Mouse (Mus musculus): ENCODE data around the gene Ppp4r1. TPM values are rescaled to one million over a fixed set of nuclear protein-coding genes. Genes with fewer than 3 reads are reported as not detected.

The Ppp4r1 gene
- polyA plus RNA-seq, 1 experiment from 2014 or later = 65.1 TPM

GRCm38 (mm10) chr17:65798446-65798845 is 16.1 kb downstream of the Ppp4r1 start:
- no peaks in the 10 kb centered on the region for H3K27me3 ChIP-seq (ENCODE audit: control insufficient read depth, insufficient read depth, low read length)
- H3K36me3 ChIP-seq (replicated peaks; ENCODE audit: control insufficient read depth, insufficient read depth, low read depth, low read length) = no peaks in the 10 kb centered on the region; the same call in 1 of the 2 replicates
- no peak overlapping the region for H3K4me3 ChIP-seq (ENCODE audit: low read depth, low read length)
- H3K4me2 ChIP-seq (ENCODE audit: low read depth, low read length) = no peak overlapping the region
- H3K9me3 ChIP-seq (replicated peaks; ENCODE audit: control insufficient read depth, low read length) = no peaks in the 10 kb centered on the region
- DNase-seq (ENCODE audit: low spot score) (no peak), ATAC-seq (replicated peaks; ENCODE audit: insufficient number of reproducible peaks, low FRiP score, low TSS enrichment, low read depth) (no peak)
- no peak overlapping the region for H3K9ac ChIP-seq (replicated peaks; ENCODE audit: low read length)
- H3K27ac ChIP-seq (replicated peaks; ENCODE audit: low read depth, low read length) = no peak overlapping the region
- WGBS = 68% methylated on average over 4 of the region's 4 CpGs
- H3K4me1 ChIP-seq (ENCODE audit: control insufficient read depth, insufficient read depth, low read length) = no peaks in the 10 kb centered on the region

- Histone ChIP-seq H3K9me3 (replicated peaks; ENCODE audit: control insufficient read depth, low read length) (no peaks in the 10 kb centered on the region), H3K27me3 (ENCODE audit: control insufficient read depth, insufficient read depth, low read length) (no peaks in the 10 kb centered on the region), H3K4me3 (ENCODE audit: low read depth, low read length) (no peak overlapping the region), H3K9ac (replicated peaks; ENCODE audit: low read length) (no peak overlapping the region), H3K4me2 (ENCODE audit: low read depth, low read length) (no peak overlapping the region), H3K4me1 (ENCODE audit: control insufficient read depth, insufficient read depth, low read length) (no peaks in the 10 kb centered on the region), H3K36me3 (replicated peaks; ENCODE audit: control insufficient read depth, insufficient read depth, low read depth, low read length) (no peaks in the 10 kb centered on the region; the same call in 1 of the 2 replicates), H3K27ac (replicated peaks; ENCODE audit: low read depth, low read length) (no peak overlapping the region)
- WGBS = 94% methylated on average over 1 of the region's 1 CpGs
- DNase-seq (ENCODE audit: low spot score) (no peak), ATAC-seq (replicated peaks; ENCODE audit: insufficient number of reproducible peaks, low FRiP score, low TSS enrichment, low read depth) (no peak)
Observed at GRCm38 (mm10) chr17:65799353-65799752, 17.0 kb downstream of the Ppp4r1 start.

DNA sequence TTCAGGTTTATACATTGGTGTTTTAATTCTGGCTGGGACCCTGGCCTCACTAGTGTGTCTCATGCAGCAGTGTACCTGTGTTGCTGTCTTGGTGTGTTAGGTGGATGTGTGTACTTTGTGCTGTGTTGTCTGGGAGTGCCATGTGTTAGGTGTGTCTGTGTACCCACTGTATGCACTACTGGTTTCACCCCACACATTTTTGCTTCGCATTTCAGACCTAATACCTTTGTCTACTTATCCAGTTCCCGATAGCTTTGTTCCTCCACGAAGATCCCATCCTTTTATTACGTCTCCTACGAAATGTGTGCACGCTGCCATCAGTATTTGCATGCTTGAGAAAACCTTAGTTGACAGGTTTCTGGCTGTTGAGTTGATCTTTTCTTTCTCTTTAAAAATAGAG is 18.1 kb downstream of the Ppp4r1 start:
- Histone ChIP-seq H3K27me3 (ENCODE audit: control insufficient read depth, insufficient read depth, low read length) (no peaks in the 10 kb centered on the region), H3K9me3 (replicated peaks; ENCODE audit: control insufficient read depth, low read length) (no peaks in the 10 kb centered on the region), H3K36me3 (replicated peaks; ENCODE audit: control insufficient read depth, insufficient read depth, low read depth, low read length) (no peaks in the 10 kb centered on the region), H3K4me1 (ENCODE audit: control insufficient read depth, insufficient read depth, low read length) (no peaks in the 10 kb centered on the region), H3K4me2 (ENCODE audit: low read depth, low read length) (no peak overlapping the region), H3K9ac (replicated peaks; ENCODE audit: low read length) (no peak overlapping the region), H3K4me3 (ENCODE audit: low read depth, low read length) (no peak overlapping the region), H3K27ac (replicated peaks; ENCODE audit: low read depth, low read length) (no peak overlapping the region)
- WGBS = 95% methylated on average over 6 of the region's 6 CpGs
- DNase-seq (ENCODE audit: low spot score) = no peak
- no peak for ATAC-seq (replicated peaks; ENCODE audit: insufficient number of reproducible peaks, low FRiP score, low TSS enrichment, low read depth)

- no peak overlapping the region for H3K4me2 ChIP-seq (ENCODE audit: low read depth, low read length)
- no peak overlapping the region for H3K27ac ChIP-seq (replicated peaks; ENCODE audit: low read depth, low read length)
- no peak overlapping the region for H3K4me3 ChIP-seq (ENCODE audit: low read depth, low read length)
- 75% methylated on average over 4 of the region's 4 CpGs for WGBS
- DNase-seq (ENCODE audit: low spot score) = no peak
- no peaks in the 10 kb centered on the region for H3K4me1 ChIP-seq (ENCODE audit: control insufficient read depth, insufficient read depth, low read length)
- ATAC-seq (replicated peaks; ENCODE audit: insufficient number of reproducible peaks, low FRiP score, low TSS enrichment, low read depth) = no peak
- H3K36me3 ChIP-seq (replicated peaks; ENCODE audit: control insufficient read depth, insufficient read depth, low read depth, low read length) = no peaks in the 10 kb centered on the region
- no peaks in the 10 kb centered on the region for H3K27me3 ChIP-seq (ENCODE audit: control insufficient read depth, insufficient read depth, low read length)
- no peak overlapping the region for H3K9ac ChIP-seq (replicated peaks; ENCODE audit: low read length)
- H3K9me3 ChIP-seq (replicated peaks; ENCODE audit: control insufficient read depth, low read length) = no peaks in the 10 kb centered on the region
Observed at GRCm38 (mm10) chr17:65802026-65802425, 19.7 kb downstream of the Ppp4r1 start.

DNA sequence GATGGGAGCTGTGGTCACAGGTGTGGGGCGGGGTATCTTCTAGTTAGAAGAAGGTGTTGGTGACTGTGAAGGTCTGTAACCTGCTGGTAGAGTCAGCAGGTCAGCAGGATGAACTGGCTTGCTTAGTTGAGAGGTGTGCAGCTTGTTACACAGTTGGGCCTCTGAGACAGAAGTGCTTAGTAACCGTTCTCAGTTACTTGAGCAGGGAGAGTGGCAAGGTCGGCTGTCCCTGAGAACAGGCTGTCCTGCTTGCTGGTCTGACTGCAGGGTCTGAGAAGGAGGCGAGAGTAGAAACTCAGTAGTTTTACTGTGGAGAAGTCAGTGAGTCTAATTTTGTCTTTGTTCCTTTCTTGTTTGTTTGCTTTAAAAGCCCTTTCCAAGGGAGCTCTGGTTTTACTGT is 23.6 kb downstream of the Ppp4r1 start:
- 80% methylated on average over 4 of the region's 4 CpGs for WGBS
- Histone ChIP-seq H3K9ac (replicated peaks; ENCODE audit: low read length) (no peak overlapping the region), H3K27me3 (ENCODE audit: control insufficient read depth, insufficient read depth, low read length) (no peaks in the 10 kb centered on the region), H3K27ac (replicated peaks; ENCODE audit: low read depth, low read length) (no peak overlapping the region), H3K4me2 (ENCODE audit: low read depth, low read length) (no peak overlapping the region), H3K4me1 (ENCODE audit: control insufficient read depth, insufficient read depth, low read length) (no peaks in the 10 kb centered on the region), H3K36me3 (replicated peaks; ENCODE audit: control insufficient read depth, insufficient read depth, low read depth, low read length) (no peaks in the 10 kb centered on the region), H3K4me3 (ENCODE audit: low read depth, low read length) (no peak overlapping the region), H3K9me3 (replicated peaks; ENCODE audit: control insufficient read depth, low read length) (no peaks in the 10 kb centered on the region)
- ATAC-seq (replicated peaks; ENCODE audit: insufficient number of reproducible peaks, low FRiP score, low TSS enrichment, low read depth) (no peak), DNase-seq (ENCODE audit: low spot score) (no peak)

- no peak overlapping the region for H3K4me2 ChIP-seq (ENCODE audit: low read depth, low read length)
- H3K9ac ChIP-seq (replicated peaks; ENCODE audit: low read length) = no peak overlapping the region
- no peak overlapping the region for H3K4me3 ChIP-seq (ENCODE audit: low read depth, low read length)
- no peaks in the 10 kb centered on the region for H3K36me3 ChIP-seq (replicated peaks; ENCODE audit: control insufficient read depth, insufficient read depth, low read depth, low read length)
- no peaks in the 10 kb centered on the region for H3K9me3 ChIP-seq (replicated peaks; ENCODE audit: control insufficient read depth, low read length)
- no peak for DNase-seq (ENCODE audit: low spot score)
- no peaks in the 10 kb centered on the region for H3K27me3 ChIP-seq (ENCODE audit: control insufficient read depth, insufficient read depth, low read length)
- no peaks in the 10 kb centered on the region for H3K4me1 ChIP-seq (ENCODE audit: control insufficient read depth, insufficient read depth, low read length)
- no peak for ATAC-seq (replicated peaks; ENCODE audit: insufficient number of reproducible peaks, low FRiP score, low TSS enrichment, low read depth)
- H3K27ac ChIP-seq (replicated peaks; ENCODE audit: low read depth, low read length) = no peak overlapping the region
- 94% methylated on average over 2 of the region's 2 CpGs for WGBS
Observed at GRCm38 (mm10) chr17:65806416-65806815, 24.0 kb downstream of the Ppp4r1 start.

GRCm38 (mm10) chr17:65811032-65811431 is 28.7 kb downstream of the Ppp4r1 start:
- Histone ChIP-seq H3K9me3 (replicated peaks; ENCODE audit: control insufficient read depth, low read length) (no peaks in the 10 kb centered on the region), H3K9ac (replicated peaks; ENCODE audit: low read length) (no peak overlapping the region), H3K36me3 (replicated peaks; ENCODE audit: control insufficient read depth, insufficient read depth, low read depth, low read length) (peaks cover 11% of the 10 kb centered on the region), H3K27me3 (ENCODE audit: control insufficient read depth, insufficient read depth, low read length) (no peaks in the 10 kb centered on the region), H3K4me1 (ENCODE audit: control insufficient read depth, insufficient read depth, low read length) (no peaks in the 10 kb centered on the region), H3K27ac (replicated peaks; ENCODE audit: low read depth, low read length) (no peak overlapping the region), H3K4me3 (ENCODE audit: low read depth, low read length) (no peak overlapping the region), H3K4me2 (ENCODE audit: low read depth, low read length) (no peak overlapping the region)
- no peak for ATAC-seq (replicated peaks; ENCODE audit: insufficient number of reproducible peaks, low FRiP score, low TSS enrichment, low read depth)
- 74% methylated on average over 5 of the region's 5 CpGs for WGBS
- DNase-seq (ENCODE audit: low spot score) = no peak

DNA sequence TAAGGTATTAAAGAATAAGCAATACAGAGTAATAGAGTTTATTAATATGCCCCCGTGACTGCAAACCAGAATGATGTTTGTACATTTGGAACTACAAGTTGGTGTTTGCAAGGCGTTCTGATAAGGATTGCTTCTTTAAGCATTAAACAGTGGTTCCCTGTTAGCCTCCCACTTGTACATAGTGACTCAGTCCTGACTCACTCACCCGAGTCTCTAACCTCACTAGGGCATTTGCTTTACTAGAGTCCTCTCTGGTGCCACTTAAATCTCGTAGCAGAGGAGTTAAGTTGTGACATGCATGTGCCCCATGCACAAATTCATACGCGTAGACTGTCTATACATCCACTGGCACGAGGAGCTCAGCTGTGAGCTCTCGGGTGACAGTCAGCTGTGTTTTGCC is 31.4 kb downstream of the Ppp4r1 start:
- H3K27me3 ChIP-seq (ENCODE audit: control insufficient read depth, insufficient read depth, low read length) = no peaks in the 10 kb centered on the region
- H3K4me2 ChIP-seq (ENCODE audit: low read depth, low read length) = no peak overlapping the region
- WGBS = 95% methylated on average over 8 of the region's 8 CpGs
- DNase-seq (ENCODE audit: low spot score) (no peak), ATAC-seq (replicated peaks; ENCODE audit: insufficient number of reproducible peaks, low FRiP score, low TSS enrichment, low read depth) (no peak)
- no peaks in the 10 kb centered on the region for H3K9me3 ChIP-seq (replicated peaks; ENCODE audit: control insufficient read depth, low read length)
- no peaks in the 10 kb centered on the region for H3K4me1 ChIP-seq (ENCODE audit: control insufficient read depth, insufficient read depth, low read length)
- H3K36me3 ChIP-seq (replicated peaks; ENCODE audit: control insufficient read depth, insufficient read depth, low read depth, low read length) = peaks cover 11% of the 10 kb centered on the region
- H3K9ac ChIP-seq (replicated peaks; ENCODE audit: low read length) = no peak overlapping the region
- no peak overlapping the region for H3K4me3 ChIP-seq (ENCODE audit: low read depth, low read length)
- H3K27ac ChIP-seq (replicated peaks; ENCODE audit: low read depth, low read length) = no peak overlapping the region

All from embryonic facial prominence, embryonic 11.5 days (tissue).